Mouse (Mus musculus) left cerebral cortex, adult 18-20 months (tissue): ENCODE measurements around the gene Ndufaf2. TPM values are rescaled to one million over a fixed set of nuclear protein-coding genes. Genes with fewer than 3 reads are reported as not detected.
A peak's percentile ranks its signal among the peaks of the same experiment; 100 is the strongest.

ENCODE experiments used
- DNase-seq, 2 experiments: peaks; one replicate each; pipeline ENCODE4 v3.0.0; 2021 to 2022; ENCODE audit warnings: low spot score in 2 of 2, mixed read lengths in 1 of 2
- total RNA-seq, 2 experiments: library from RNA; stranded (reverse); gene quantifications; 2 replicates each; pipeline ENCODE4 v1.2.3; 2021

Ndufaf2 gene
- total RNA-seq, 2 experiments from 2014 or later = 24.0 to 25.2 TPM

DNA sequence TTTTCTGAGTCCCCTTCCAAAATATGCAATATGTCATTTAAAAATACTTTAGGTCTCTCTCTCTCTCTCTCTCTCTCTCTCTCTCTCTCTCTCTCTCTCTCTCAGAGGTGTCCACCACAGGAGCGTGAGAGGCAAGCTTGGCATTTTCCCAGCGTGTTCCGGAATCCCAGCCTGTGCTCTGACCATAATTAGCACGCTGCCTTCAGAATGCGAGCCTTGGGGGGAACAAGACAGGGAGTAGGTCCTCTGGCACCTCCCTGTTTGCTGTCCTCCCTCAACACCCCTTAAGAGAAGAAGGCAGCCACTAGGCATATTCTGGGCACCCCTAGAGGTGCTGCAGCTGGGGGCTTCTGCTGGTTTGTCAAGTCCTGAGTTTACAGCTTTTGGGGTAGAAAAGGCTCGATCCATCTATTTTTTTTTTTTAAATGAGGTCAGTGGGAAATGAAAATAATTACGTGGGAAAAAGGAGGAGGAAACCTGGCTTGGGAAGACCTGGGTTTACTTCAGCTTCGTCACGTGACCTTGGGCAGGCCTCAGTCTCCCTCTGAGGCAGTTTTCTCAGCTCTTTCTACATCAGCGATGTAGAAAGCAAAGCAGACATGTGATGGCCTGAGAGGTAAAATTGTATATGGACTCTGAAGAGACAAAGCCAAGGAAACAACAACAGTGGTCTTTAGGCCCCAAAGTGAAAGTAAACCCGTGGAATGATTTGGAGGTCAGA lies 187.8 kb downstream of the Ndufaf2 start:
- DNase-seq = peak; percentile 11 to 16

DNA sequence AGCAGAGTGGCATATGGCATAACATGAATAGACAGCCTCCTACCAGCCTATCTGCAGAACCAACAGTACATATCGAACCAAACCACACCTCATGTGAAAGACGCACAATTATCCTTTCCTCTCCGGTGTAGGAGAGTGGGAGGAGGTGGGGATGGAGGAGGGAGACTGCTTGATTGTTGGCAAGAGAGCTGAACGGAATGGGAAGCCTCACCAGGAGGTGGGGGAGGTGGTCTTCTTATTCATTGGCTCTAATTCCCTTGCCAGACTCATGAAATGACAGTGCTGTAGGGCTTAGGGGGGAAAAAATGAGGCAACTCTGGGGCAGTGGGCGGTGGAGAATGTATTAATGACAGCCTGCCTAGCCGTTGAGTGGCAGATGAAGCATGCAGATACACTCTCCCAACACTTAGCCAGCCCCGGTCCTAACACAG lies 188.4 kb downstream of the Ndufaf2 start:
- DNase-seq = peak; percentile 15 to 31

- no peak for DNase-seq
Observed at GRCm38 (mm10) chr13:107964616-107965015, 193.8 kb downstream of the Ndufaf2 start.

- DNase-seq = no peak
Observed at GRCm38 (mm10) chr13:107963471-107963870, 195.0 kb downstream of the Ndufaf2 start.

DNA sequence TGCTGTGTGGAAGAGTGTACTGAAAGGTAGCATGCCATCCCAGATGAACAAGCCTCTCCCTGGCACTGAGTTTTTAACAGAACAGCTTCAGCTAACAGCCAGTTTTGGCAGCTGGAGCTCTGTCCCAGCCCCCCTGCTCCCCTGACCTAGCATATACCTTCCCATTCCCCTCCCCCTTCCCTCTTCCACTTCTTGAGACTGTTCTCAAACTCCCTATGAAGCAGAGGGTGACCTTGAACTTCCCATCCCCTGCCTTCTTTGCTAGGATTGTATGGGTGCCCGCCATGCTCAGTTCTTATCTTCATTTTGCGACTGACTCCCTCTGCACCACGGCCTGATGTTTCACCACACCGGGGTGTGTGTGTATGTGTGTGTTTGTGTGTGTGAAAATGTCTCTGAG lies 195.7 kb downstream of the Ndufaf2 start:
- DNase-seq = no peak

- DNase-seq = no peak
Observed at GRCm38 (mm10) chr13:107961972-107962371, 196.5 kb downstream of the Ndufaf2 start.

DNA sequence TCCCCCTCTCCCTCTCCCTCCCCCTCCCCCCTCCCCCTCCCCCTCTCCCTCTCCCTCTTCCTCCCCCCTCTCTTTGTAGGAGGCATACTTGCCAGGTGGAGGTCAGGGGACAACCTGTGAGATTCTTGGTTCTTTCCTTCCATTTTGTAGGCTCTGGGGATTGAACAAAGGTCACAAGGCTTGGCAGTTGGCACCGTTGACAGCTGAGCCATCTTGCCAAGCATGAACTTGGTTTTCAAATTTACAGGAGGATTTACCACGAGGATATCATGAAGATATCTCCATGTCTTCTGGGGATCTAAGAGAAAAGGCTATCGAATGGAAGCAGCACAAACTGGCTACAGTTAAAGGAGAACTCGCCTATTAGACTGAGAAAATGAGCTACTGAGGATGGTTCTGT lies 196.9 kb downstream of the Ndufaf2 start:
- DNase-seq = no peak

DNA sequence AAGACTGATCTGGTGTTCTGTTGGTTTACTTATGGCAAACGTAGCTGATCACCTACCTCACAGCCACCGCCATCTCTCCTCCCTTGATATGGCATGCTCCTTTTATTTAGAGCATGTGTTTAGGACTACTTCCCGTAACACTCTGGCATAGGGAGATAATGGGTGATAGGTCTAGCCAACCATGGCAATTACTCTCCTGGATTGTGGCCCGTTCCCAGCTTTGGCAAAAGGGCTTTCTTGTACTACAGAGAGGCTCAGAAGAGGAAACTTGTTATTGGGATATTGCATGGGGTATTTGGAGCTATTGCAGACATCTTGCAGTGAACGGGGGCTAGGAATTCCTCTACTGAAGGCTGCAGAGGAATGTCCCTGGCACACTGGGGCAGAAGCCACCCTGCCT lies 197.9 kb downstream of the Ndufaf2 start:
- no peak for DNase-seq

- no peak for DNase-seq
Observed at GRCm38 (mm10) chr13:107959891-107960290, 198.5 kb downstream of the Ndufaf2 start.

GRCm38 (mm10) chr13:107956246-107956645 lies 202.2 kb downstream of the Ndufaf2 start:
- no peak for DNase-seq

- no peak for DNase-seq
Observed at GRCm38 (mm10) chr13:107955327-107956110, 202.9 kb downstream of the Ndufaf2 start.

- DNase-seq = no peak
Observed at GRCm38 (mm10) chr13:107954445-107955261, 203.8 kb downstream of the Ndufaf2 start.

DNA sequence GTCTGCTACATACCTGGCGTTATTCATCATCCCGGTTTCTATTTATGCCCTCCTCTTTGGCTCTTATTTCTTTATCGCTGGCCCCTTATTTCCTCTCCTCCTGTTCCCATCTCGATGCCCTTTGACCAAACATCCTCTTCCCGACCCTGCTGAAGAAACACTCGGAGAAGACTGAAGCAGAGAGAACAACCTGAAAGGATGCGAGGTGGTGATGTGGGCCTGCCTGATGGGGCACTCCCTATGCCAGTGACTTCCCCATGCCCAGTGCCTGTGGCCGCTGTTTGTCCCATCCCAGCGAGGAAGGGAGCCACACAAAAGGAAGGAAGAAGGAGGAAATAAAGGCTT lies 204.4 kb downstream of the Ndufaf2 start:
- no peak for DNase-seq

Other genes starting within 250 kb of the Ndufaf2 start
- gene Smim15, start 114.2 kb downstream of the Ndufaf2 start, total RNA-seq = 10 to 100 TPM; 40.3 to 43.1 TPM
- 10 to 100 TPM; 15.2 to 16.0 TPM for gene Ercc8, start 108 bp upstream of the Ndufaf2 start, total RNA-seq
- 1 to 10 TPM; 5.9 to 6.0 TPM for gene Elovl7, start 55.8 kb upstream of the Ndufaf2 start, total RNA-seq
- gene Depdc1b, start 157.7 kb upstream of the Ndufaf2 start, total RNA-seq = under 1 TPM; 0.14 to 0.26 TPM